Mouse (Mus musculus) layer of hippocampus, postnatal 25 days (tissue): ENCODE data around the gene Fam126b. TPM values are rescaled to one million over a fixed set of nuclear protein-coding genes. Genes with fewer than 3 reads are reported as not detected.

ENCODE experiments used
- total RNA-seq, 2 experiments: library from RNA; stranded (reverse); gene quantifications; 2 replicates each; pipeline ENCODE4 v1.2.3; 2021

Fam126b gene
- total RNA-seq, 2 experiments from 2014 or later, result 120 to 126 TPM

Other genes starting within 250 kb of the Fam126b start
- 100 to 1,000 TPM; 124 to 131 TPM for gene Bzw1, start 193.4 kb downstream of the Fam126b start, total RNA-seq
- gene Clk1, start 162.3 kb downstream of the Fam126b start, total RNA-seq, result 100 to 1,000 TPM; 111 to 132 TPM
- gene Nif3l1, start 141.2 kb downstream of the Fam126b start, total RNA-seq, result 10 to 100 TPM; 22.1 to 22.7 TPM
- 10 to 100 TPM; 26.8 to 27.3 TPM for gene Ppil3, start 140.8 kb downstream of the Fam126b start, total RNA-seq
- 10 to 100 TPM; 25.0 to 25.6 TPM for gene Orc2, start 81.2 kb downstream of the Fam126b start, total RNA-seq
- gene Ndufb3, start 61 bp upstream of the Fam126b start, total RNA-seq, result 100 to 1,000 TPM; 113 to 131 TPM
- not detected for gene Als2cr12, start 109.7 kb upstream of the Fam126b start, total RNA-seq
- 10 to 100 TPM; 32.6 to 32.8 TPM for gene Cflar, start 125.2 kb upstream of the Fam126b start, total RNA-seq
- 1 to 10 TPM; 2.7 TPM for gene Casp8, start 209.1 kb upstream of the Fam126b start, total RNA-seq